Mouse (Mus musculus): ENCODE measurements at regions not wholly inside any gene's neighbourhood (a gene's known extent, or its start where the extent isn't known, plus 50 kb on each side); places are given as distances from the start of the nearest gene placed in this dataset.

DNA sequence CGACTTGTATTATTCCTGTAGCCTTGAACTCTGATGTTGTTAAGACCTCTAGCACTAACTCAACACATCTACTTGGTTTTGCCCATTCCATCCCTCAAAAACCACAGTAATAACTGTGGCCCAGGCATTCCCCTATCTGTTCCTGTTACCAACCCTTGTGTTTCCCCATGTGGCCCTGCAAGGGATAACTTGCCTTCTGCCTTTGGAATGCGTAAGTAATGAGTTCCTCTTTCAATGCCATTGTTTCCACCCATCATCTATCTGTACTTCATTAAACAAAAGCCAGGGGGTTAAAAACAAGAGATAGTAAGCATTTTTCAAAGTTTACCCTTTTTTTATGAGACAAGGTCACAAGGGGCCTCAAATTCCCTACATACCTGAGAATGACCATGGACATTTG, 60.5 kb upstream of the 1110032F04Rik start:
- Histone ChIP-seq H3K4me3 (replicated peaks; ENCODE audit: insufficient read depth, low read depth, low read length) (no peak overlapping the region), H3K27ac (ENCODE audit: insufficient read depth, low read length) (no peak overlapping the region), H3K4me1 (ENCODE audit: control insufficient read depth, insufficient read depth, low read length) (no peaks in the 10 kb centered on the region), H3K27me3 (ENCODE audit: control insufficient read depth, insufficient read depth, low read length) (no peaks in the 10 kb centered on the region)
- no peak for DNase-seq
- WGBS, result 99% methylated on average over 2 of the region's 2 CpGs
- TF ChIP-seq POLR2A (IDR thresholded peaks at IDR 0.05; ENCODE audit: borderline replicate concordance, insufficient read depth, low read length), result no peak
- no peak for TF ChIP-seq CTCF (IDR thresholded peaks at IDR 0.05; ENCODE audit: borderline replicate concordance, insufficient read depth, low read depth, low read length)

DNA sequence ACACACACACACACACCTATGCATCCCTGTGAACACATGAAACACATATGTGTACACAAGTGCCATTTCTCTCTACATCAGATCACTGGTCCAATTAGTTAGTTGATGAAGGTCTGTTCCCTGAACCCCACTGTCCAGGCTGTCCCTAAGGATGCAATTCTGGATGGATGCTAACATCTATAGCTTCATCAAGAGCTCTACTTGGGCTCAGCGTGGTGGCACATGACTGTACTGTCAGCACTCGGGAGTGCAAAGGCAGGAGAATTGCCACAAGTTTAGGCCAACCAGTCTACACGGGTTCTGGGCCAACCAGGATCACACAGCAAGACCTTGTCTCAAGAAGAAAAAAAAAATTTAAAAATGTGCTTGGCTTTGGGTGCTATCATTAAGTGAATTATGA, 55.9 kb upstream of the 1110032F04Rik start:
- no peak overlapping the region for H3K27ac ChIP-seq (ENCODE audit: insufficient read depth, low read length)
- no peak overlapping the region for H3K4me3 ChIP-seq (replicated peaks; ENCODE audit: insufficient read depth, low read depth, low read length)
- DNase-seq, result no peak
- H3K27me3 ChIP-seq (ENCODE audit: control insufficient read depth, insufficient read depth, low read length), result no peaks in the 10 kb centered on the region
- WGBS, result 87% methylated on average over 3 of the region's 3 CpGs
- H3K4me1 ChIP-seq (ENCODE audit: control insufficient read depth, insufficient read depth, low read length), result no peaks in the 10 kb centered on the region
- no peak for TF ChIP-seq POLR2A (IDR thresholded peaks at IDR 0.05; ENCODE audit: borderline replicate concordance, insufficient read depth, low read length)
- TF ChIP-seq CTCF (IDR thresholded peaks at IDR 0.05; ENCODE audit: borderline replicate concordance, insufficient read depth, low read depth, low read length), result no peak

DNA sequence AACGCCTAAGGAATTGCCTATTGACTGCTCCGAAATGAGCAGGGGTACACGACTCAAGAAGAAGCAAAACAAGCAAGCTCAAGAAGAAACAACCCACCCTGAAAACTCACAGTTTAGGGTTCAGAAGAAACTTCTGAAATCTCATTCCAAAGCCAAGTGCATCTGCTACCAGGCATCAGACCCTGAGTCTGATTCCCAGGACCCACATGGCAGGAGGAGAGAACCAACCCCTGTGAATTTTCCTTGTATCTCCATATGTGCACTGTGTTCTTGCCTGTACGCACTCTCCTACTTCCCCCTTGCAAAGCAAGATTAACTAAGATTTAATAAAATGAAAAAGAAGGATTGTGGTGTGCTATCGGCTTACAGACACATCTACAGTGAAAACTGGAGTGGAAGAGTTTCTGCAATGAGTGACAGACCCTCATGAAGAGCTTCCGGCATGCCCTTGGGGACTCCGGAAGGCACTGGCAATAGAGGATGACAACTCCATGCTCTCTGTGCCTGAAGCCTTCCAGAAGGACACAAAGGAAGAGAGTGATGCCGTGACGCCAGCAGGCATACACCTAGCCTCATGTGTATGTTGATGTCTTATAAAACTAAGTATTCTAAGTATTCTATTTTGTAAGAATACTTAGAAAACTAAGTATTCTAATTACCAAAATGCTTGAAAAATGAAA, 55.2 kb upstream of the 1110032F04Rik start:
- Histone ChIP-seq H3K27ac (ENCODE audit: insufficient read depth, low read length) (no peak overlapping the region), H3K27me3 (ENCODE audit: control insufficient read depth, insufficient read depth, low read length) (no peaks in the 10 kb centered on the region), H3K4me3 (replicated peaks; ENCODE audit: insufficient read depth, low read depth, low read length) (no peak overlapping the region), H3K4me1 (ENCODE audit: control insufficient read depth, insufficient read depth, low read length) (no peaks in the 10 kb centered on the region)
- TF ChIP-seq CTCF (IDR thresholded peaks at IDR 0.05; ENCODE audit: borderline replicate concordance, insufficient read depth, low read depth, low read length) (no peak), POLR2A (IDR thresholded peaks at IDR 0.05; ENCODE audit: borderline replicate concordance, insufficient read depth, low read length) (no peak)
- no peak for DNase-seq
- WGBS, result 92% methylated on average over 9 of the region's 9 CpGs

DNA sequence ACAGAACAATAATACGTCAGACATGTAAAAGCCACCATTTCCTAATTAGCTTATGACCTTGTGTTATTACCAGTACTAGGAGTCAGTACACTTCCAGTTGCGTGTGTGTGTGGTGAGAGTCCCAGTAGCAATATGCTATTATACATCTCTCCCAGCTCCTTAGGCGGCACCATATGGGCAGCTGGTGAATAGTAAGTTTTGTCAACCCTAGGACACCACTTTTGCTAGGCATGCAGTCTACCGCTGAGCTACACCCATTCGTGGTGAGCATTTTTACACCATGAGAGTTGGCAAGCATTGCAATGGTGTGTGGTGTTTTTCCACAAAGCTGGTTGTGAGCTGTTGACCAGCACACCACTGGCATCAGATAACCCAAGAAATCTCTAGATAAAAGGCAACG, 53.8 kb upstream of the 1110032F04Rik start:
- TF ChIP-seq POLR2A (IDR thresholded peaks at IDR 0.05; ENCODE audit: borderline replicate concordance, insufficient read depth, low read length) (no peak), CTCF (IDR thresholded peaks at IDR 0.05; ENCODE audit: borderline replicate concordance, insufficient read depth, low read depth, low read length) (no peak)
- WGBS, result 79% methylated on average over 6 of the region's 6 CpGs
- no peaks in the 10 kb centered on the region for H3K4me1 ChIP-seq (ENCODE audit: control insufficient read depth, insufficient read depth, low read length)
- H3K4me3 ChIP-seq (replicated peaks; ENCODE audit: insufficient read depth, low read depth, low read length), result no peak overlapping the region
- no peak overlapping the region for H3K27ac ChIP-seq (ENCODE audit: insufficient read depth, low read length)
- no peak for DNase-seq
- H3K27me3 ChIP-seq (ENCODE audit: control insufficient read depth, insufficient read depth, low read length), result no peaks in the 10 kb centered on the region

DNA sequence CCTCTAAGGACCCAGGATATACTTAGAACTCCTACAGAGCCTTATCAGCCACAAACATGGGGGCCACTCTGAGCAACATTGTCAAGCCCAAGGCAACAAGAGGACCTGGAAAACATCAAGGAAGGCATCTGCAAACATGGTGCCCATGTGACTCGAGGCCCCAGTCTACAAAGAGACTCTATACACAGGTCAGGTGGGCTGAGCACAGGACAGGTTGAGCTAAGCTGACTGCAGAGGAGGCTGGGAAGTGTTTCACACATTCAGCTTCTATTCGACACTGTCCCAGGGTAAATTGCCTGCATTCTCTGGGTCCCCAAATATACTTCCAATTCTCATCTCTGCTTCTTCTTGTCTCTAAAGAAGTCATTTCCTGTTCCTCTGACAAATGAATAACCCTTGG, 52.1 kb upstream of the 1110032F04Rik start:
- Histone ChIP-seq H3K4me3 (replicated peaks; ENCODE audit: insufficient read depth, low read depth, low read length) (no peak overlapping the region), H3K4me1 (ENCODE audit: control insufficient read depth, insufficient read depth, low read length) (no peaks in the 10 kb centered on the region), H3K27ac (ENCODE audit: insufficient read depth, low read length) (no peak overlapping the region), H3K27me3 (ENCODE audit: control insufficient read depth, insufficient read depth, low read length) (no peaks in the 10 kb centered on the region)
- TF ChIP-seq POLR2A (IDR thresholded peaks at IDR 0.05; ENCODE audit: borderline replicate concordance, insufficient read depth, low read length), result no peak
- TF ChIP-seq CTCF (IDR thresholded peaks at IDR 0.05; ENCODE audit: borderline replicate concordance, insufficient read depth, low read depth, low read length), result no peak
- DNase-seq, result no peak
- WGBS, result 76% methylated on average over 2 of the region's 2 CpGs

All from cerebellum, adult 2 months (tissue).